Mouse (Mus musculus) cerebellum, adult 9-10 months (tissue): ENCODE data around the gene Myo1c.

Experiments used
- DNase-seq: peaks from one replicate; pipeline ENCODE4 v3.0.0; 2022

Gene Myo1c

DNA sequence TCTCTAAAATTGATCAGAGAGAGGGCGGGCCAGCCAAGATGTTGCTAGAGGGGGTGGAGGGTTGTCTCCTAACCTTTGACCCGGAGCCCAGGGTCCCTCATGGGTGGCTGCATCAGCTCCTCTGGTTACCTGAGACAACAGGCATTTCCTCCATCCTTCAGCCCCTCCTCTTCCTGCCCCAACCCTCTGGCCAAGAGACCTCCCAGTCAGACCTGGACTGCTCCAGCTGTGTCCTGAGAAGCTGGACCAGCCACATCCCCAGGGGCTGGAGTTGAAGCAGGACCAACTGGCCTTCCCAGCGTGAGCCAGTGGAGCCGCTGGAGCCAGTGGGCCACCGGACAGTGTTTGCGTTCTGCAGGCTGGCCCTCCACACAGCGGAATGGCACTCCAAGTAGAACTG lies at the start of gene Myo1c:
Myo1c (plus strand) TSS at position 194 of the 400 bp plus-strand sequence.
- DNase-seq, result no peak

DNA sequence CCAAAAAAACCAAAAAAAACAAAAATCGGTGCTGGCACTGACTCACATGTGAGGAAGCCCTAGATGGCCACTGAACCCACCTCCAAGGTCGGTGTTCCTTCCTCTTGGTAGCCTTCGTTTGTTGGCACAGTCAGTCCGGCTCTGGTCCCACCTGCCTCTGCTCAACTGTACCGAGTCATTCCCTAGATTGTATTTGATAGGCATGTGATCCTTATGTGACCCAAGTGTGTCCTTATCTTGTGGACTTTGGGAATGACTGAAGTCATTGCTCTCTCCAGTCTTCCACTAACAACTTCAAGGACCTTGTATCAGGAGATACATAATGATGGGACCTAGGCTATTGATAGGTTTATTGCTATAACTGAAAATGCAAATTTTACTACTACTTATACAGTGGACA lies 45.5 kb upstream of the Myo1c start:
- no peak for DNase-seq

DNA sequence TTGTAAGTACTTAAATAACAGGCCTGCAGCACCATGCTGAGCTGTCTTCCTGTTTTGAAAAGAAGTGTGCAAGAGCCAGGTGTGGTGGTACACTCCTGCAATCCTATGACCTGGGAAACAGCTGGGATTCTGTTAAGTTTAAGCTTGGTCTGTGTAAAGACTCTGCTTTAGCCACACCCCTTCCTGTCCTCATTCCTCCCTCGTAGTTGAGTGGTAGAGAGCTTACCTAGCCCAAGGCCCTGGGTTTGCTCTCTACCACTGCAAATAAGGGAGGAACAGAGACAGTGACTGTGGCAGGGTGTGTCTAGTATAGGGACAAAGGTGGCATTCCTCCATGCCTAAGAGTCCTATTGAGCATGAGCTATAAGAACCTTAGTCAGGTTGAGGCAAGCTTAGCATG lies 45.0 kb upstream of the Myo1c start:
- DNase-seq, result no peak

DNA sequence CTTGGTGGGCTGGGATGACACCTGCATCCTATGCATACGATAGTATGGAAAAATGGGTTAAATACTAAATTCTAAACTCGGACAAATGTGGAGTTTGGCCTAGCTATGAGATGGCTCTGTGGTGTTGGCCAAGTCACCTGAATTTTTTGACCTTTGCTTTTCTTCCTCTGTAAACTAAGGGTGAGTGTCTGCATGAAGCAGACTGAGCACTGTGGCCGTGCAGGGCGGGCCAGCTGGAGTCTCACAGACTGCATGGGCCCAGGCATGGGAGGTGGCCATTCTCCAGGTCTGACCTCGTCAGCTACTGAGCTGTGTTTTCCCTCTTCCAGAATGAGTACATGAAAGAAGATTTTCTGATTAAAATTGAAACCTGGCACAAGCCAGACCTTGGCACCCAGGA lies 41.5 kb upstream of the Myo1c start:
- DNase-seq, result no peak

DNA sequence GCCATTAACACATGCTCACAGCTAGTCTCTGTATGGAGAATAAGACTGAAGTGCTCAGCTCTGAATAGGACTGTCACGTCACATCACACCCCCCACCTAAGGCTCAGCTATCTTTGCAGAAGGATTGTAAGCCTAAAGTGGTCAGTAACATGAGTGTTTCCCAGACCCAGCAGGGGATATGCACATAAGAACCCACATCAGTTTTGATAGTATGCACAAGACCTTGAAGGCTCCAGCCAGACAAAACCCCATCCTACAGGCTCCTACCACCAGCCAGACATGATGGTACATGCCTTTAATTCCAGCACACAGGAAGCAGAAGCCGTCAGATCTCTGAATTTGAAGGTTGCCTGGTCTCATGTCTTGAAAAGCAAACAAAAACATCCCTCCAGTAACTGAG lies 40.3 kb upstream of the Myo1c start:
- no peak for DNase-seq

DNA sequence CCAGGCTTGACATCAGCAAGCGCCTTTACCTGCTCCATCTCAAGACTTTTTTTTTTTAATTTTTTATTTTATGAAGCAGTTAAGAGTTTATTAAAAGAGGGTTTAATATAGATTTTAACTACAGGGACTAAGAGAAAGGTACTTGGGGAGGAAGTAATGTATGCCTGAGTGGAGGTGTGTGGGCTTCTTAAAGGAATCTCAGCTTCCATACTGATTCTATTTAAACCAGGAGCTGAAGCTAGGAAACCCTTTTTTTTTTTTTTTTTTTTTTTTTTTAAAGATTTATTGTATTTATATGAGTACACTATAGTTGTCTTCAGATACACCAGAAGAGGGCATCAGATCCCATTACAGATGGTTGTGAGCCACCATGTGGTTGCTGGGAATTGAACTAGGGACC lies 35.5 kb upstream of the Myo1c start:
- no peak for DNase-seq

DNA sequence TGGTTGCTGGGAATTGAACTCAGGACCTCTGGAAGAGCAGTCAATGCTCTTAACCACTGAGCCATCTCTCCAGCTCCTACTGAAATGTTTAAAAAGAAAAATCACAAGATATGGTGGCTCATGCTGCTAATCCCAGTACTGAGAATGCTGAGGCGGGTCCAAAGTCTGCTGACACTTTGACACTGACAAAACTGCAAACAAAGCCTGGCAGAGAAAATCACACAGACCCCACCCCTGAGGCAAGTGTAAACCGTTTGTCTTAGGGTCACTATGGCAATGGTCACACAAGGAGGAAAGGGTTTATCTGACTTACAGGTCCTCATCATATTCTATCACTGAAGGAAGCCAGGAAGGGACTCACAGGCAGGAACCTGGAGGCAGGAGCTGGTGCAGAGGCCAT lies 34.7 kb upstream of the Myo1c start:
- no peak for DNase-seq

DNA sequence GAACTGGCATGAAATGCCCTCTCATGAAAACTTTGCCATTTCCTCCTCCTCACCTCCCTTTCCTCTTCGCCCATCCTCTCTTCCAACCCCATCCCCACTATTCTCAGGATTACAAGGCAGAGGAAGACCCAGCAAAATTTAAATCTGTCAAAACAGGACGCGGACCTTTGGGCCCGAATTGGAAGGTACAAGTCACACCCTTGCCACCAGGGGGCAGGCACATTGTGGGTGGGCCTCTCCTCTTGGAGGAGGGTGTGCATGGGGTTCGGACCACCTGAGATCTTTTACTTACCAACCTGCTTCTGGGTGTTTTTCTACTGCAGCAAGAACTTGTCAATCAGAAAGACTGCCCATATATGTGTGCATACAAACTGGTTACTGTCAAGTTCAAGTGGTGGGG lies 31.2 kb upstream of the Myo1c start:
- no peak for DNase-seq

DNA sequence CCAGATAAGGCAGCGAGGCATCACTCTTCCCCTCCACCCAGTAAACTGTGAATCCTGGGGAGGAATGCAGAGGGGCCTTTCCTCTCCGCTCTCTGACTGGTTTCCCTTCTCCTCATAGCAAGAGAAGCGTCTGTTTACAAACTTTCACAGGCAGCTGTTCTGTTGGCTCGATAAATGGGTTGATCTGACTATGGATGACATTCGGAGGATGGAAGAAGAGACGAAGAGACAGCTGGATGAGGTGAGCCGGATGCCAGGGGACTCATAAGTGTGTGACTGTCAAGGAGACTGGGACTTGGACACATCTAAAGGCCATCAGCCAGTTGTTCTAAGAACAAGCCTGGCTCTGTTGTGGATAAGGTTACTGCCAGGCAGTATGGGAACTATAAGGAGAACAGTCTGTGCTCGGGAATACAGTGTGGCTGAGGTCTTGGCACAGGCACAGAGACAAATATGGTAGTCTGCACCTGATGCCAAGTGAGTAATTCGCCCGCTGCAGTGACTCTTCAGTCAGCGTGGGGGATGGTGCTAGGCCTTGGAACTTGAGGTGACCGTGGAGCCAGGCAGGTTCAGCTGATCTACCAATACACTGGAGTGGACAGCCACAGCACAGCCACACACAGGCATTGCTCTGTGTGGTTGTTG lies 30.0 kb upstream of the Myo1c start:
- peak; percentile 83 for DNase-seq

DNA sequence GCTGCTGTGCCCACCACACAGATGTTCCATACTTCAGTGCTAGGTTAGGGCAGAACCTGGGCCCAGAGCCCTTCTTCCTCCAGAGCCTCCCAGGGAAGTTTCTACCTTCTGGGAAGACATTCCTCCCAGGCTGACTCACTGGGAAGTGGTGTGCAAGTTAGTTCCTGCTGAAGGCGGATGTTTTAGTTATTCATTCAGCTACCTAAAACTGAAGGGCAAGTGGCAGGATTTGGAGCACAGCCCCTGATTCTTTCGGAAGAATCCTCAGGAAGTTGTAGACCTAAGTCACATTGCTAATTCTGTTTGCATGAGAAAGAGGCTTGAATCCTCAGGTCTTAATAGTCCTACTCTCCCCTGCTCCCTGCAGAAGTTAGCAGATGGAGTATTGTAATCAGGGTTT lies 28.9 kb upstream of the Myo1c start:
- DNase-seq, result no peak

DNA sequence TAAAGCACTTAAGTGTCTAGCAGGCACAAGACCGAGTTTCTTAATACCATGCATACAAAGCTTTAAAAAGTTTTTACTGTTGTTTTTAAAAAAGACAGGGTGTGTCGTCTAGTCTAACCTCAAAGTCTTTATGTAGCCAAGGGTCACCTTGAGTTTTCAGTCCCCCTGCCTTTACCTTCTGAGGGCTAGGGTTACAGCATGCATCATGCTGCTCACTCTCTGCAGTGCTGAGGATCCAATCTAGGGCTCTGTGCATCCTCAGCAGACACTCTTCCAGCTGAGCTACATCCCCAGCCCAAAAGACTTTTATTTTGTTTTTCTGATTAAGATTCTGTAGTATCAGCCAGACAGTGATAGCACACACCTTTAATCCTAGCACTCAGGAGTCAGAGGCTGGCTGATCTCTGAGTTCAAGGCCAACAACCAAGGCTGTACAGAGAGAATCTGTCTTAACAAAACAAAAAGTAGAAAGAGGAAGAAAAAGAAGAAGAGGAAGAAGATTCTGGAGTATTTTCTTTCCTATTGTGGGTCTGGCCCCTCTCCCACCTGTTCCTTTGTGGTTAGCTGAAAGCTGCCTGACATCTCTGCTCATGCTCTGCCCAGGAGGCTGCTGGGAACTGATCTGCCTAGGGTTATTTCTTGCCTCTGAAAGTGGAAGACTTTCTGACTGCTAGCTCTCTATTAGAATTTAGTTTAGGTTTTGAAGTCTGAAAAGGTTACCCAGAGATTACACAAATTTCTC lies 27.5 kb upstream of the Myo1c start:
- no peak for DNase-seq

DNA sequence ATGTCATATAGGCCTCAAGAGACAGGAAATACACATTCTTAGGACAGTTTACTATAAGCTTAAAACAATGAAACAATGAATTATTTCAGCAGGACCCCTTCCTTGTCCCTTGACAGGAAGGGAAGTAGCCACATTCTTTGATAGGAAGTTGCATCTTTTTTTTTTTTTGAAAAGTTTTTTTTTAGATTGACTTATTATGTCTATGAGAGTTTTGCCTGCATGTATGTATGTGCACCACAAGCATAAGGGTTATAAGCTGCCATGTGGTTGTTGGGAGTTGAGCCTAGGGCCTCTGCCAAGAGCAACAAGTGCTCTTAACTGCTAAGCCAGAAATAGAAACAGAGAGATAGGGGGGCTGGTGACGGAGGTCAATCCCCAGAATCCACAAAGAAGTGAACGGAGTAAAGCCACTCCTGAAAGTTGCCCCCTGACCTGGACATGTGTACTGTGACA lies 26.2 kb upstream of the Myo1c start:
- no peak for DNase-seq

DNA sequence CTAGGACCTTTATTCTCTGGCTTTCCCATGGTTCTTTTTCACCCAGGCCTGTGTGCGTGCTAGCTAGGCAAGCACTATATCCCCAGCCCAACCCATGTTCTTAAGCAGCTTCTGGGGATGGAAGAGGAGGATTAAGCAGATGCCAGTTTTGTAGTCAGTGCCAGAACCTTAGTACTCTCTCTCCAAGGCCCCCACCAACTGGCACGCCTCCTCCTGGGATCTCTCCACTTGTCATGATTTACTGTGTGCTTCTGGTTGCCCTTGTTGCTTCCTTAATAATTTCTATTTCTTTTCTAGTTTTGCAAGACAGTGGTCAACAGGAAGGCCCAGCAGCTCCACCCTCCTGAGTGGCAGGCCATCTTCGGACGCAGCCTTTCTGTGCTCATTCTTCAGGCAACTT lies 24.5 kb upstream of the Myo1c start:
- DNase-seq, result no peak

DNA sequence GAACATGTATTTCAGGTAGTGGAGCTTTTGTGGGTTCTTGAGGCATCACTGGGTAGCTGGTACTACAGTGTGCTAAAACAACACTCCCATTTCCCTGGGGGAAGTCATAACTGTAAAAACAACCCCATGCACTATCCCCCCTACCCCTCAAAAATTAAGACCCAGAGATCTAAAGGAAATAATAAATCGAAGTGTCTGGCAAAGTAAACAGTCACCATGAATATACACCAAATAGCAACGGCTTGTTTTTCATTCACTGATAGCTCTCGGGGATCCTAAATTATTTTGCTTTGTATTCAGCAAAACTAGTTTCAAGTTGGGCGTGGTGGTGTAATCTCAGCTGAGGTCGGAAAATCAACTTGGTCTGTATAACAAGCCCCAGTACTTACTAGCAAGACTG lies 20.2 kb upstream of the Myo1c start:
- no peak for DNase-seq

DNA sequence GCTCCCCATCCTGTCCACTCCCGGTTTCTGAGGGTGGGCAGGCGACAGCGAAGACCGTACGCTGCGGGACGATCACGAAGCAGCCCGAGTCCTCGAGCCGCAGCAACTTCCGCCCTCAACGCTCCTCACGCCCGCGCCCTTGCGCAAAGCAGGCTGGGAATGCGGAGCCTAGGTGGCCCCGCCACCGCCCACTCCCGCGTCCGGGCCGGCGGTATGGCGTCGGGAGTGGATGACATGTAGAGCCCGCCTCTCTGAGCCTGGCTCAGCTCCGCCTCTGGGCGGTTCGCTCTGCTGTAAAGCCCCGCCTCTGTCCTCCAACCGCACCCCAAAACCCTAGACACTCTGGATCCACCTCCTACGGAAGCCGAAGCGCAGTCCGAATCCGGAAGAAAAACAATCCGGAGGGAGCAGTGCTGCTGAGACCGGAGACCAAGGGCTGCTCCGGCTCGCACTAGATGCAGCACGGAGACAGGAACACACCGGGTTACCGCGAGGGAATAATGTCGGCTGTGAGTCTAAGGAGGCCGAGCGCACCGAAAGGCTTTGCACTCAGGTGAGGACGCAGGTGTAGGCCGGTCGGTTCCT lies 19.6 kb upstream of the Myo1c start, which contains the start of gene Inpp5k:
Inpp5k (plus strand) TSS at position 344 of the 585 bp plus-strand sequence.
- DNase-seq, result peak; percentile 97

DNA sequence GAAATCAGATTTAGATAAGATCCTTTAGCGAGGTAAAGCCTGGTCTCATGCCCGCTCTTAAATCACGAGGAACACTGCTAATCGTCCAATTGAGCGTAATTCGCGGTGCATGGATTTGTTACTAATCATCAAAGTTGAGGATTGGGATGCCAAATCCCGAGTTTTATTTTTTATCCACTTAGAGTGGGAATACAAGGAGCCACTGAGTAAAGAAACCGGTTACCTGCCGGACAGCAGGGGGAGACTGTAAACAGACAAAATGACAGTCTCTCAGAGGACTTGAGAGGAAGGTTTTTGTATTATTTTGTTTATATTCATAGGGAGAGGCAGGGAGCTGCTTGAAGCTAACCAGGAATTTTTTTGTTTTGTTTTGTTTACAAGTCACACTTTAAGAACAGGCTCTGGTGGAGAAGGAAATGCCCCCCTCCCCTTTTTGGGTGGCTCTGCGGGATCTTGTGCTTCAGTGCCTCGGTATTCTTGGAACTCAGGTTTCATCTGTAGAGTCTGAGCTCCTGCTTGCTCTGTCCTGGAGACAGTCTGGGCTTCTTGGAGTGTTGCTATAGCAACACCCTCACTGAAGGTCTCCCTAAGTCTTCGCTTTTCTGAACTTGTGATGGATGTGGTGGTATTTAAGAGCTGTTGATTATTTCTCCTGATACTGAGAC lies 18.6 kb upstream of the Myo1c start:
- peak; percentile 69 for DNase-seq

DNA sequence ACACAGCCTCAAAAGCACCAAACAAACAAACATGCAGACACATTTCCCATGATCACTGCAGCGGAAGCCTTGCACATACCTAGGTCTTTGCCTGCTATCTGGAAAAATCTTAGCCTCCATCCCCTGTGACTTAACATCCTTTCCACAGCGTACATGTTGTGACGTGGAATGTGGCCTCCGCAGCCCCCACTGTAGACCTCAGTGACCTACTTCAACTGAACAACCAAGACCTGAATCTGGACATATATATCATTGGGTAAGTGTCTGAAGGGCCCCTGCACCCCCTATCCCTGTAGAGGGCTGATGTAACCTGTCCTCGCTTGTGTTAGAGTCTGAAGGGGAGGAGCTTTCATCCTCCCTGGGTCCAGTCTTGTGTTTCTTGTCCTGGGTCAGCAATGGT lies 17.4 kb upstream of the Myo1c start:
- no peak for DNase-seq

DNA sequence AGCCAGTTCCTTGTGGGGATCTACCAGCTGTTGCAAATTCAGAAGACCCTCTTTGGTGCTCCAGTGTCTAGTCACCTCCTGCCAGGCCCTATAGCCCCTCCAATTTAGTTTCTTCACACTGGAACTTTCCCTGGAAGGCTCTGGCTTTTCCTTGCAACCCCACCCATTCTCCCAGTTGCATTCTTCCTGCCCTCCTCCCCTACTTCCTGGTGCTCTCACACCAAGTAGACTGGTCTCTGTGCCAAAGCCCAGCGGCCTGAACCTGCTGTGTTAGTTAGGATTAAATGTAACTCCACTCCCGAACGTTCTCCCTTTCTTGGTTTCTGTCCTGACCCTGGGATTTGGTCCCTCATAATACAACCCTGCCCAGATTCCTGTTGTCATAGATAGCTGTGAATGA lies 15.5 kb upstream of the Myo1c start:
- no peak for DNase-seq

DNA sequence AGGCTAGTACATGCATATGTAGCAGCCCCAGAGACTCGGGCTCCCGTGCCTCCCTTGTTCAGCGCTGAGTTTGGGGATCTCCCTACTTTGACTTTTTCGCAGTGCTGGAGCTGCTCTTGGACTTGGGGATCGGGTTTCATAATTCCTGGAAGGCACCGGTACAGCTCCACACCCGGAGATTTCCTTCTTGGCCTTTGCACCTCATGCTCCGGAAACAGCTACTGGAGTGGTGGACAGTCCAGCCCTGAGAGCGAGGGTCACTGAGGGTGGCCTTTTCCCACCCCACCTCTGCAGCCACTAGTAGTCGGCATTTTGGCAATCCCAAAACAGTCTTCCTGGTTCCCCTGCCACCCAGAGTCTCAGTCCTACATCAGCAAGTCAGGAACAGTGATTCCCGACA lies 15.0 kb upstream of the Myo1c start:
- DNase-seq, result no peak

DNA sequence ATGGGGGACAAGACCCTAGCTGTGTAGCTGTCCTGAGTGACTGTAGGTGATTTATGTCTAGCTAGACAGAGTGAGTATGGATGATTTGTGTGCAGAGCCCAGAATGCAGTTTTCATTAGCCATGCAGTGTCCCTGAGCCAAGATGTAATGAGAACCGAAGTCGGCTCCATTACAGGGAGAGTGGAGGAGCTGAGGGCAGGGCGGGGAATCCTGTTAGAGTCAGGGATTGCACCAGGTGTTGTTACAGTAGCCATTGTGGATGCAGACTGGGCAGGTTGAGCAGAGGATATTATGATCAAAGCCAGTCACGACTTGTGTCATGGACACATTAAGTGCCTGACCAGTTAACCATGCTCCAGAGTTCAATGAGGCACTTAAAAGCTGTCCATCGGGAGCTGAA lies 7.0 kb upstream of the Myo1c start:
- DNase-seq, result no peak

DNA sequence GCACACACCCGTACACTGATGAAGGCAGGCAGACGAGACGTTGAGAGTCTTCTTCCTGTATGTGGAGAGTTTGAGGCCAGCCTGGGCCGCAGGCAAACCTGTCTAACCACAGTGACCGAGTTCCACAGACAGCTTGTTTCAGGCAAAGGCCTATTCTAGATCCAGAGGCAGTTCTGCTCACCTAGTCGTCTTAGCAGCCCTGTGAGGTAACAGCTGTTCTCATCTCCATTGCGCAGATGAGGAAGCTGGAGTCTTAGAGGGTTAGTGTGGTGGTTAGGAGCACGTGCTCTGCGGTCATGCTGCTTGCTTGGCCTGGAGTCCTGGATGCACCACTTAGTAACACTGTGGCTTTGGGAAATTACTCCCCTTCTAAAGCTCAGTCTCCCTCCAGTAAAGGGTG lies 5.6 kb upstream of the Myo1c start:
- DNase-seq, result no peak

DNA sequence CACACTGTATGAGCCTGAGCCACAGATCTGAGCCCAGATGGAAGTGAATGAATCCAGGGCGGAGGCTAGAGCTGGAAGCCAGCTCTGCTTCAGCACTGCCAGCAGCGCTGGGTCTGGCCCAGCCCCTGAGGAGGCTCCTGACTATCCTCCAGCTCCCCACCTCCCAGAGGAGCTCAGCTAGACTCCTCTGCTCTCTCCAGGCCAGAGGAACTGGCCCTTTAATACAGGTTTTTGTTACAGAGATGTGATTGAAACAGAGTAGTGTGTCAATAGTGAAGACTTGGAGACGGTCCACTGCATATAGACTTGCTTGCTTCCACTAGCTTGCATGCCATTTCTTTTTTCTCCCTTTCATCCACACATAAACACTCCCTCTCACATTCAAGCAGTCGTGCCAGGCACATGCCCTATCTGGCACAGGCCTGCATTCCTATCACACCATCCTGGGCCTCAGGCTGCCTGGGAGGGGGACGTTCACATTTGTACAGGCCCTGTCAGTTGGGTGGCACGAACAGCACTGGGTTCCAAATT lies 2.6 kb upstream of the Myo1c start:
- peak; percentile 65 for DNase-seq

DNA sequence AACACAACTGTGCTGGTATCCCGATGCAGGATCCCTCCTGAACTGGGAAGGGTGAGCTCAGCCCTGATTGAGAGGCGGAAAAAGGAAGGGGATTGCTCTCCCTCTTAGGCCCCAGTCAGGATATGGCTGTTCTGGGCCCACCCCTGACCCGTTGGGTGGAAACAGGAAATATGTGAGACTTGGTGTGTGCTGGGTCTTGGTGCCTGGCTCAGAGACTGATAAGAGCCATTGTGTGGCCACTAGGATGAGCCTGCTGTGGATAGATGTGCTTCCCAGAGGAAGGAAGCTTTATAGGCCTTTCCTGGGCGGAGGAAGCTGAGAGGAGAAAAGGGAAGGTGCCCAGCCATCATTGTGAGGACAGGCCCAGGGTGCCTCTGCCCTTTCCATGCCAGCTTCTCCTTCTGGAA lies 1.1 kb upstream of the Myo1c start:
- DNase-seq, result no peak
